ENCODE assay signal across 8 mouse cellular contexts in genomic region chr13:25024655-25025054, GRCm38 (mm10). TPM values are rescaled to one million over a fixed set of nuclear protein-coding genes. Genes with fewer than 3 reads are reported as not detected.
A peak's percentile ranks its signal among the peaks of the same experiment; 100 is the strongest.
DNase-seq lines count a peak whose midpoint lies in the region; ATAC-seq and TF ChIP-seq lines count a peak whose summit lies in the region.

No protein-coding gene starts in this region.

- peak; percentile 60 for TF ChIP-seq CTCF in intestine, postnatal 0 days (IDR thresholded peaks at IDR 0.05; ENCODE audit: low read depth)
- TF ChIP-seq CTCF in thymus, adult 2 months (IDR thresholded peaks at IDR 0.05; ENCODE audit: borderline replicate concordance, control insufficient read depth, extremely low read depth, insufficient read depth, low read length, poor library complexity) = no peak
- TF ChIP-seq CTCF in liver, postnatal 0 days (IDR thresholded peaks at IDR 0.05; ENCODE audit: low read depth) = peak; percentile 60

- H3K27ac ChIP-seq in intestine, postnatal 0 days (ENCODE audit: low read depth, low read length) = no peak overlapping the region
- H3K27ac ChIP-seq in intestine, embryonic 15.5 days = no peak overlapping the region
- no peak overlapping the region for H3K27ac ChIP-seq in thymus, adult 2 months (ENCODE audit: control insufficient read depth, insufficient read depth, low read length)
- H3K27ac ChIP-seq in liver, postnatal 0 days (ENCODE audit: low read depth) = no peak overlapping the region

- no peak for TF ChIP-seq POLR2A in thymus, adult 2 months (IDR thresholded peaks at IDR 0.05; ENCODE audit: control insufficient read depth, extremely low read depth, insufficient read depth, low read length, poor library complexity)

- H3K4me1 ChIP-seq in intestine, postnatal 0 days (replicated peaks; ENCODE audit: control insufficient read depth, insufficient read depth, low read length) = no peaks in the 10 kb centered on the region
- no peaks in the 10 kb centered on the region for H3K4me1 ChIP-seq in intestine, embryonic 15.5 days (replicated peaks)
- H3K4me1 ChIP-seq in thymus, adult 2 months (replicated peaks; ENCODE audit: control insufficient read depth, insufficient read depth, low read length) = no peaks in the 10 kb centered on the region
- peaks cover 4% of the 10 kb centered on the region; the same call in 1 of the 2 replicates for H3K4me1 ChIP-seq in liver, postnatal 0 days (ENCODE audit: insufficient read depth)

- H3K4me3 ChIP-seq in intestine, postnatal 0 days (ENCODE audit: low read depth, low read length) = no peak overlapping the region
- H3K4me3 ChIP-seq in intestine, embryonic 15.5 days (replicated peaks) = no peak overlapping the region
- H3K4me3 ChIP-seq in thymus, adult 2 months (ENCODE audit: control insufficient read depth, insufficient read depth, low read length) = no peak overlapping the region
- H3K4me3 ChIP-seq in liver, postnatal 0 days (ENCODE audit: low read depth, low read length) = no peak overlapping the region

- WGBS in intestine, postnatal 0 days = 41% methylated on average over 2 of the region's 2 CpGs
- WGBS in intestine, embryonic 15.5 days = 30% methylated on average over 2 of the region's 2 CpGs
- WGBS in thymus, adult 2 months = 36% methylated on average over 2 of the region's 2 CpGs
- WGBS in liver, postnatal 0 days (ENCODE audit: insufficient replicate concordance) = 31% methylated on average over 2 of the region's 2 CpGs

- H3K9me3 ChIP-seq in intestine, postnatal 0 days (ENCODE audit: control insufficient read depth) = no peaks in the 10 kb centered on the region
- H3K9me3 ChIP-seq in intestine, embryonic 15.5 days = no peaks in the 10 kb centered on the region
- H3K9me3 ChIP-seq in liver, postnatal 0 days (ENCODE audit: low read length) = no peaks in the 10 kb centered on the region

- no peak overlapping the region for H3K9ac ChIP-seq in intestine, postnatal 0 days (ENCODE audit: low read depth, low read length)
- H3K9ac ChIP-seq in intestine, embryonic 15.5 days = no peak overlapping the region
- no peak overlapping the region for H3K9ac ChIP-seq in liver, postnatal 0 days (replicated peaks)

- H3K27me3 ChIP-seq in intestine, postnatal 0 days (replicated peaks; ENCODE audit: control insufficient read depth, insufficient read depth, low read length) = no peaks in the 10 kb centered on the region
- H3K27me3 ChIP-seq in intestine, embryonic 15.5 days (replicated peaks) = no peaks in the 10 kb centered on the region
- H3K27me3 ChIP-seq in thymus, adult 2 months (ENCODE audit: control insufficient read depth, insufficient read depth, low read length) = no peaks in the 10 kb centered on the region
- no peaks in the 10 kb centered on the region for H3K27me3 ChIP-seq in liver, postnatal 0 days (ENCODE audit: insufficient read depth, low read length)

- DNase-seq in thymus, adult 2 months = peak; percentile 17
- DNase-seq in thymus, adult 18-20 months = no peak
- peak; percentile 50 for DNase-seq in adrenal gland, postnatal 25 days
- DNase-seq in liver, postnatal 0 days = peak; percentile 62
- DNase-seq in ovary, postnatal 14 days (ENCODE audit: low spot score) = no peak

- no peak for ATAC-seq in intestine, postnatal 0 days
- no peak for ATAC-seq in intestine, embryonic 15.5 days
- ATAC-seq in liver, postnatal 0 days = no peak
- no peak for ATAC-seq in granulocyte monocyte progenitor cell, adult 5-6 weeks (replicated peaks; ENCODE audit: poor library complexity, severe bottlenecking)

- H3K4me2 ChIP-seq in intestine, postnatal 0 days (replicated peaks; ENCODE audit: low read depth) = no peak overlapping the region
- H3K4me2 ChIP-seq in intestine, embryonic 15.5 days (replicated peaks) = no peak overlapping the region
- H3K4me2 ChIP-seq in liver, postnatal 0 days (ENCODE audit: low read depth, low read length) = no peak overlapping the region

- no peak for TF ChIP-seq EP300 in liver, postnatal 0 days (IDR thresholded peaks at IDR 0.05; ENCODE audit: low read depth)

- H3K36me3 ChIP-seq in intestine, postnatal 0 days (ENCODE audit: control insufficient read depth, insufficient read depth) = no peaks in the 10 kb centered on the region
- H3K36me3 ChIP-seq in intestine, embryonic 15.5 days = no peaks in the 10 kb centered on the region
- no peaks in the 10 kb centered on the region for H3K36me3 ChIP-seq in thymus, adult 2 months (ENCODE audit: control insufficient read depth, insufficient read depth, low read length)
- H3K36me3 ChIP-seq in liver, postnatal 0 days (replicated peaks; ENCODE audit: insufficient read depth, low read length) = no peaks in the 10 kb centered on the region

RNA-seq across cellular contexts. Expression of gene Mrs2, which starts 4.5 kb away (rescaled TPM):
- polyA plus RNA-seq in intestine, postnatal 0 days (2015; fragmentation: Nextera tagmentation; extraction: Ambion mirVana) = 15.0 and 21.2 TPM in 2 replicates
- polyA plus RNA-seq in intestine, embryonic 15.5 days (2015; fragmentation: Nextera tagmentation; extraction: Ambion mirVana) = 15.6 and 17.4 TPM in 2 replicates
- 39.1 and 47.1 TPM in 2 replicates for polyA plus RNA-seq in thymus, adult 2 months (2012; rRNA removed)
- total RNA-seq in adrenal gland, postnatal 25 days (2021) = 79.4 and 86.8 TPM in 2 replicates
- polyA plus RNA-seq in liver, postnatal 0 days (2015; fragmentation: Nextera tagmentation; extraction: Ambion mirVana) = 5.1 and 6.3 TPM in 2 replicates
- total RNA-seq in granulocyte monocyte progenitor cell, adult 5-6 weeks (2014; fragmentation: Nextera tagmentation) = 28.2 and 36.5 TPM in 2 replicates
- total RNA-seq in granulocyte monocyte progenitor cell, adult 5-6 weeks (2017) = 11.7 and 12.8 TPM in 2 replicates

RNA-seq across cellular contexts. Expression of gene Dcdc2a, which starts 31.1 kb away (rescaled TPM):
- polyA plus RNA-seq in intestine, postnatal 0 days (2015; fragmentation: Nextera tagmentation; extraction: Ambion mirVana) = 0.08 and 0.13 TPM in 2 replicates
- 0.96 and 1.8 TPM in 2 replicates for polyA plus RNA-seq in intestine, embryonic 15.5 days (2015; fragmentation: Nextera tagmentation; extraction: Ambion mirVana)
- 0.04 and 0.06 TPM in 2 replicates for polyA plus RNA-seq in thymus, adult 2 months (2012; rRNA removed)
- total RNA-seq in adrenal gland, postnatal 25 days (2021) = 0.43 TPM in 1 of 2 replicates, not detected in the other
- 1.2 and 1.5 TPM in 2 replicates for polyA plus RNA-seq in liver, postnatal 0 days (2015; fragmentation: Nextera tagmentation; extraction: Ambion mirVana)
- not detected in 2 replicates for total RNA-seq in granulocyte monocyte progenitor cell, adult 5-6 weeks (2014; fragmentation: Nextera tagmentation)
- not detected in 2 replicates for total RNA-seq in granulocyte monocyte progenitor cell, adult 5-6 weeks (2017)

Comparison
In these comparisons a context has a peak if more than half of its experiments do, and no peak if none do; other contexts are left out.
1. DNase-seq: peak in thymus, adult 2 months (single experiment), adrenal gland, postnatal 25 days (single experiment) and liver, postnatal 0 days (single experiment); none in thymus, adult 18-20 months (0 of 2) and ovary, postnatal 14 days (single experiment).